Mouse (Mus musculus): ENCODE measurements around the gene Acp7. TPM values are rescaled to one million over a fixed set of nuclear protein-coding genes. Genes with fewer than 3 reads are reported as not detected.

Acp7 gene
- polyA plus RNA-seq, 1 experiment from 2014 or later, result not detected

- Histone ChIP-seq H3K4me2 (ENCODE audit: low read length) (no peak overlapping the region), H3K27ac (replicated peaks in 1 of 2; ENCODE audit: control insufficient read depth in 1 of 2, insufficient read depth in 1 of 2, low read depth in 2 of 2, low read length in 2 of 2) (peak overlapping the region in 1 of 2 experiments; percentile 28; a peak in 2 of 4 replicates), H3K4me1 (ENCODE audit: control insufficient read depth in 2 of 2, insufficient read depth in 2 of 2, low read length in 2 of 2) (peaks cover 40 to 59% of the 10 kb centered on the region in 2 experiments), H3K27me3 (ENCODE audit: control insufficient read depth, insufficient read depth, low read length) (no peaks in the 10 kb centered on the region), H3K36me3 (ENCODE audit: control insufficient read depth, insufficient read depth, low read length) (peaks cover 7% of the 10 kb centered on the region; the same call in 1 of the 2 replicates), H3K9ac (ENCODE audit: low read length) (0 out of 2 replicates have a peak overlapping the region, but pooled peaks have one; percentile 21), H3K4me3 (ENCODE audit: control insufficient read depth in 1 of 2, insufficient read depth in 1 of 2, low read depth in 1 of 2, low read length in 2 of 2) (no peak overlapping the region), H3K9me3 (ENCODE audit: control insufficient read depth, low read length) (no peaks in the 10 kb centered on the region)
- 48% methylated on average over 14 of the region's 14 CpGs for WGBS
- ATAC-seq (ENCODE audit: insufficient number of reproducible peaks, insufficient read depth, low FRiP score, low read depth), result no peak
Measured at GRCm38 (mm10) chr7:28593206-28594111, 37.7 kb downstream of the Acp7 start.

- no peak overlapping the region for H3K4me3 ChIP-seq (ENCODE audit: control insufficient read depth in 1 of 2, insufficient read depth in 1 of 2, low read depth in 1 of 2, low read length in 2 of 2)
- H3K27ac ChIP-seq (replicated peaks in 1 of 2; ENCODE audit: control insufficient read depth in 1 of 2, insufficient read depth in 1 of 2, low read depth in 2 of 2, low read length in 2 of 2), result no peak overlapping the region
- no peaks in the 10 kb centered on the region for H3K27me3 ChIP-seq (ENCODE audit: control insufficient read depth, insufficient read depth, low read length)
- WGBS, result 46% methylated on average over 1 of the region's 1 CpGs
- no peak for ATAC-seq (ENCODE audit: insufficient number of reproducible peaks, insufficient read depth, low FRiP score, low read depth)
- no peak overlapping the region; the same call in 1 of the 2 replicates for H3K9ac ChIP-seq (ENCODE audit: low read length)
- peaks cover 53 to 68% of the 10 kb centered on the region in 2 experiments for H3K4me1 ChIP-seq (ENCODE audit: control insufficient read depth in 2 of 2, insufficient read depth in 2 of 2, low read length in 2 of 2)
- H3K4me2 ChIP-seq (ENCODE audit: low read length), result no peak overlapping the region
- H3K9me3 ChIP-seq (ENCODE audit: control insufficient read depth, low read length), result no peaks in the 10 kb centered on the region
- peaks cover 7% of the 10 kb centered on the region; the same call in 1 of the 2 replicates for H3K36me3 ChIP-seq (ENCODE audit: control insufficient read depth, insufficient read depth, low read length)
Measured at GRCm38 (mm10) chr7:28591862-28592261, 39.3 kb downstream of the Acp7 start.

GRCm38 (mm10) chr7:28587644-28588043 is 43.5 kb downstream of the Acp7 start:
- peak overlapping the region; percentile 14; the same call in 1 of the 2 replicates for H3K9ac ChIP-seq (ENCODE audit: low read length)
- H3K4me3 ChIP-seq (ENCODE audit: control insufficient read depth in 1 of 2, insufficient read depth in 1 of 2, low read depth in 1 of 2, low read length in 2 of 2), result no peak overlapping the region
- H3K4me2 ChIP-seq (ENCODE audit: low read length), result 0 out of 2 replicates have a peak overlapping the region, but pooled peaks have one; percentile 6
- peaks cover 50 to 64% of the 10 kb centered on the region in 2 experiments for H3K4me1 ChIP-seq (ENCODE audit: control insufficient read depth in 2 of 2, insufficient read depth in 2 of 2, low read length in 2 of 2)
- peak overlapping the region; percentile 79 to 82 for H3K27ac ChIP-seq (replicated peaks in 1 of 2; ENCODE audit: control insufficient read depth in 1 of 2, insufficient read depth in 1 of 2, low read depth in 2 of 2, low read length in 2 of 2)
- no peaks in the 10 kb centered on the region for H3K9me3 ChIP-seq (ENCODE audit: control insufficient read depth, low read length)
- no peaks in the 10 kb centered on the region for H3K27me3 ChIP-seq (ENCODE audit: control insufficient read depth, insufficient read depth, low read length)
- ATAC-seq (ENCODE audit: insufficient number of reproducible peaks, insufficient read depth, low FRiP score, low read depth), result peak; percentile 54
- H3K36me3 ChIP-seq (ENCODE audit: control insufficient read depth, insufficient read depth, low read length), result no peaks in the 10 kb centered on the region

GRCm38 (mm10) chr7:28586663-28587411 is 44.3 kb downstream of the Acp7 start:
- peak overlapping the region; percentile 79 to 82 for H3K27ac ChIP-seq (replicated peaks in 1 of 2; ENCODE audit: control insufficient read depth in 1 of 2, insufficient read depth in 1 of 2, low read depth in 2 of 2, low read length in 2 of 2)
- no peaks in the 10 kb centered on the region for H3K9me3 ChIP-seq (ENCODE audit: control insufficient read depth, low read length)
- ATAC-seq (ENCODE audit: insufficient number of reproducible peaks, insufficient read depth, low FRiP score, low read depth), result no peak; the same call in 1 of the 2 replicates
- no peaks in the 10 kb centered on the region for H3K36me3 ChIP-seq (ENCODE audit: control insufficient read depth, insufficient read depth, low read length)
- H3K4me3 ChIP-seq (ENCODE audit: control insufficient read depth in 1 of 2, insufficient read depth in 1 of 2, low read depth in 1 of 2, low read length in 2 of 2), result no peak overlapping the region
- no peaks in the 10 kb centered on the region for H3K27me3 ChIP-seq (ENCODE audit: control insufficient read depth, insufficient read depth, low read length)
- H3K4me2 ChIP-seq (ENCODE audit: low read length), result peak overlapping the region; percentile 6; the same call in 1 of the 2 replicates
- peak overlapping the region; percentile 46; the same call in 1 of the 2 replicates for H3K9ac ChIP-seq (ENCODE audit: low read length)
- H3K4me1 ChIP-seq (ENCODE audit: control insufficient read depth in 2 of 2, insufficient read depth in 2 of 2, low read length in 2 of 2), result peaks cover 44 to 56% of the 10 kb centered on the region in 2 experiments
- WGBS, result 33% methylated on average over 6 of the region's 6 CpGs

- H3K27ac ChIP-seq (replicated peaks in 1 of 2; ENCODE audit: control insufficient read depth in 1 of 2, insufficient read depth in 1 of 2, low read depth in 2 of 2, low read length in 2 of 2), result peak overlapping the region in 1 of 2 experiments; percentile 41; a peak in 1 of 4 replicates
- no peak overlapping the region for H3K4me2 ChIP-seq (ENCODE audit: low read length)
- no peak for ATAC-seq (ENCODE audit: insufficient number of reproducible peaks, insufficient read depth, low FRiP score, low read depth)
- no peaks in the 10 kb centered on the region for H3K27me3 ChIP-seq (ENCODE audit: control insufficient read depth, insufficient read depth, low read length)
- H3K9me3 ChIP-seq (ENCODE audit: control insufficient read depth, low read length), result no peaks in the 10 kb centered on the region
- WGBS, result 80% methylated on average over 6 of the region's 6 CpGs
- H3K4me1 ChIP-seq (ENCODE audit: control insufficient read depth in 2 of 2, insufficient read depth in 2 of 2, low read length in 2 of 2), result peaks cover 40 to 61% of the 10 kb centered on the region in 2 experiments
- H3K4me3 ChIP-seq (ENCODE audit: control insufficient read depth in 1 of 2, insufficient read depth in 1 of 2, low read depth in 1 of 2, low read length in 2 of 2), result no peak overlapping the region
- peak overlapping the region; percentile 25; the same call in 1 of the 2 replicates for H3K9ac ChIP-seq (ENCODE audit: low read length)
- H3K36me3 ChIP-seq (ENCODE audit: control insufficient read depth, insufficient read depth, low read length), result no peaks in the 10 kb centered on the region
Measured at GRCm38 (mm10) chr7:28585001-28585400, 46.1 kb downstream of the Acp7 start.

DNA sequence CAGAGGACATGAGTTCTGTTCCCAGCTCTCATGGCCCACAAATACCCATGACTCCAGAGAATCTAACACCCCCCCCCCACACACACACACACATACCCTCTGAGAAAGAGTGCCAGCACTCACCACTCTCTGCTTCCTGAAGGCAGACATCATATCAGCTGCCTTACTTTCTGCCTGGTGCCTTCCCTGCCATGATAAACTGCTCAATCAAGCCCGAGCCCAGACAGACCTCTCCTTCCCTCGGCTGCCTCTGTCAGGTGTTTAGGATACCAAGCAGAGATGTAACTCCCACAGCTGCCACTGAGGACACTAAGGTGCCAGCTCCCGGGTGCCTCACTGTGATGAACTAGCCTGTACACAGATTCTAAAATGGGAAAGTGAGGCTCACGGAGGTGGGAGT is 46.7 kb downstream of the Acp7 start:
- Histone ChIP-seq H3K27ac (replicated peaks in 1 of 2; ENCODE audit: control insufficient read depth in 1 of 2, insufficient read depth in 1 of 2, low read depth in 2 of 2, low read length in 2 of 2) (peak overlapping the region; percentile 8 to 41; a peak in 2 of 4 replicates), H3K4me1 (ENCODE audit: control insufficient read depth in 2 of 2, insufficient read depth in 2 of 2, low read length in 2 of 2) (peaks cover 45 to 67% of the 10 kb centered on the region in 2 experiments), H3K4me2 (ENCODE audit: low read length) (no peak overlapping the region)

More for the DNA sequence above, 46.7 kb downstream of the Acp7 start:
- ATAC-seq (ENCODE audit: insufficient number of reproducible peaks, insufficient read depth, low FRiP score, low read depth), result no peak
- Histone ChIP-seq H3K9me3 (ENCODE audit: control insufficient read depth, low read length) (no peaks in the 10 kb centered on the region), H3K4me3 (ENCODE audit: control insufficient read depth in 1 of 2, insufficient read depth in 1 of 2, low read depth in 1 of 2, low read length in 2 of 2) (no peak overlapping the region), H3K27me3 (ENCODE audit: control insufficient read depth, insufficient read depth, low read length) (no peaks in the 10 kb centered on the region), H3K36me3 (ENCODE audit: control insufficient read depth, insufficient read depth, low read length) (no peaks in the 10 kb centered on the region), H3K9ac (ENCODE audit: low read length) (peak overlapping the region; percentile 25; the same call in 1 of the 2 replicates)
- 21% methylated on average over 4 of the region's 4 CpGs for WGBS

All from heart, embryonic 14.5 days (tissue).